Mouse (Mus musculus) neutrophil, adult 59 days (primary cell): ENCODE data around the gene Tspan9. TPM values are rescaled to one million over a fixed set of nuclear protein-coding genes. Genes with fewer than 3 reads are reported as not detected.

Source experiments
- total RNA-seq, 2 experiments: library from RNA; stranded (reverse); gene quantifications; 1 replicate in 1 of 2; 2 replicates in 1 of 2; pipeline ENCODE4 v1.2.4; 2023

Gene Tspan9
- total RNA-seq = 1 to 10 TPM in 1 of 2 experiments, under 1 TPM in 1; 0.91 to 1.4 TPM

GRCm38 (mm10) chr6:128143390-128144020 is at the start of gene Tspan9:
Tspan9 (minus strand) TSS chr6:128143594.

Other genes starting within 250 kb of the Tspan9 start
- under 1 TPM; 0.20 to 0.38 TPM for gene Tead4, start 157.2 kb upstream of the Tspan9 start, total RNA-seq
- under 1 TPM; 0.37 to 0.84 TPM for gene Tulp3, start 212.3 kb upstream of the Tspan9 start, total RNA-seq
- 10 to 100 TPM; 30.0 to 36.6 TPM for gene Rhno1, start 219.3 kb upstream of the Tspan9 start, total RNA-seq
- gene Foxm1, start 219.4 kb upstream of the Tspan9 start, total RNA-seq = 10 to 100 TPM; 48.9 to 56.7 TPM
- not detected for gene Tex52, start 231.9 kb upstream of the Tspan9 start, total RNA-seq
- not detected for gene Gm44596, start 231.9 kb upstream of the Tspan9 start, total RNA-seq